Mouse (Mus musculus) granulocyte monocyte progenitor cell, adult 5-6 weeks (primary cell): Measurements from ENCODE around the gene Camk2n2. TPM values are rescaled to one million over a fixed set of nuclear protein-coding genes. Genes with fewer than 3 reads are reported as not detected.

ENCODE experiments used
- ATAC-seq: replicated peaks from 2 replicates; pipeline ENCODE4 v1.8.0; 2016; ENCODE audit warnings: mild to moderate bottlenecking, moderate TSS enrichment, inconsistent platforms; ENCODE audit not compliant: poor library complexity, severe bottlenecking
- total RNA-seq, 2 experiments: library from RNA; stranded (forward) in 1 of 2; stranded (reverse) in 1 of 2; fragments of 200-712, 200-1000 nt in 1 of 2; fragments of >200 nt in 1 of 2; fragmentation: Nextera tagmentation in 1 of 2; gene quantifications; 2 replicates each; pipeline ENCODE4 v1.2.3; 2014 to 2017

Gene Camk2n2
- total RNA-seq, 2 experiments from 2014 or later = 0.56 to 1.8 TPM

- ATAC-seq = peak; percentile 94
These were observed 9.5 kb downstream of the Camk2n2 start, which contains the start of the genes Eef1akmt4, Gm49333 and Alg3 for GRCm38 (mm10) chr16:20611357-20612227. TSS of gene Eef1akmt4 (plus strand) at chr16:20611593. TSS of gene Gm49333 (plus strand) at chr16:20611610. TSS of gene Alg3 (minus strand) at chr16:20611735.

GRCm38 (mm10) chr16:20610501-20611356 is 10.4 kb downstream of the Camk2n2 start:
- ATAC-seq = peak; percentile 79

DNA sequence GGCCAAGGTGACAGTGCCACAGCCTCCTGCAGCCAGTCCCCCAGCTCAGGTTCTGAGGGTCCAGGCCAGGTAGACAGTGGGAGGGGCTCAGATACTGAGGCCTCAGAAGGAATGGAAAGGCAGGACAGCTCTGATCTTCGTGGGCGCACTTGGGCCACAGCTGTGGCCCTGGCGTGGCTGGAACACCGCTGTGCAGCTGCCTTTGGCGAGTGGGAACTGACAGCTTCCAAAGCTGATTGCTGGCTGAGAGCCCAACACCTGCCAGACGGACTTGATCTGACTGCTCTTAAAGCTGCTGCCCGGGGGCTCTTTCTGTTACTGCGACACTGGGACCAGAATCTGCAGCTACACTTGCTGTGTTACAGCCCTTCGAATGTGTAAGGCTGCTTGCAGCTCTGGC is 16.4 kb downstream of the Camk2n2 start:
- no peak for ATAC-seq

GRCm38 (mm10) chr16:20600511-20600910 is 20.6 kb downstream of the Camk2n2 start:
- ATAC-seq = no peak

DNA sequence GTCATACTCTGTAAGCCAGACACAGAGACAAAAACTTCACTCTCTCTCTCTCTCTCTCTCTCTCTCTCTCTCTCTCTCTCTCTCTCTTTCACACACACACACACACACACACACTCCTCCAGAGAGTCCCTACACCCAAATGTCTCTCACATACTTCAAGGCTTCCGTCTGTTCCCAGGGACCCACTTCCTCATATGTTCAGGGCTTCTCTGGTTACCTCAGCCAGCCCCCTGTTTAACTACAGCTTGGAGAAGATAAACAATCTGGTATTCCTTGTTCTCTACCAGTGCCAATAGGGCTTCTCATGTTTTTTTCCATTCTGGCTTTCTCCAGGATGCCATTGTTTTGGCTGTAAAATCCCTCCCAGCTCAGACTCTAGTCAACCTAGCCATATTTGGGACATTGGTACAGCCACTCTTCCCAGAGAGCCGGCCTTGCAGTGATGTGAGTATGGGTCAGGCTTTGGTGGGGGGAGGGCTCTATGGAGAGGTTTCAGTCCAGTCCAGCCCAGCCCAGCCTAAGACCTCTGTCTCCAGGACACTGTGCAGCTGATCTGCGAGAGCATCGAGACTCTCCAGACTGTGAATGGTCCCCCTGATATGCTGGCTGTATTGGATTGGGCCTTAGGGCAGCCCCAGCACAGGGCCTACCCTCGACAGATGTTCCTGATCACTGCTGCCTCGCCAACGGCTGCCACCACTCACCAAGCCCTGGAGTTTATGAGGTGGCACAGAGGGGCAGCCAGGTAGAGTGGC is 24.2 kb downstream of the Camk2n2 start:
- ATAC-seq = no peak; the same call in 1 of the 2 replicates

DNA sequence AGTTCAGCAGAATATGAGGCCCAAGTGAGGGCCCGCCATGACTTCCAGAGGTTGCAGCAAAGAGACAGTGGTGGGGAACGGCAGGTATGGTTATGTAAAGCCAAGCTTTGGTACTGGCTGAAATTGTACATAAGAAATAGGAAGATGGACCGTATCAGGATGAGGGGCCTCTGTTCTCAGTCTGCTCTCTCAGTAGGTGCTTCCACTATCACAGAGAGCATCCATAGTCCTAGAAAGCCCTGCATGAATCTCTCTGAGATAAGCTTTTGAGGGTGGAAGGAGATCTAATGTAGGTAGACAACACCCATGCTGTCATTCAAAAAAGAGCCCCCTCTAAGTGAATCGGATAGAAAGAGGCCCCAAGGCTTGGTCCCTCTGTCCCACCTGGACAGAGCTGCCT is 25.4 kb downstream of the Camk2n2 start:
- ATAC-seq = no peak

- no peak for ATAC-seq
These were observed 25.9 kb downstream of the Camk2n2 start for GRCm38 (mm10) chr16:20595060-20595673.

GRCm38 (mm10) chr16:20591076-20591705 is 29.9 kb downstream of the Camk2n2 start:
- ATAC-seq = peak; percentile 55

DNA sequence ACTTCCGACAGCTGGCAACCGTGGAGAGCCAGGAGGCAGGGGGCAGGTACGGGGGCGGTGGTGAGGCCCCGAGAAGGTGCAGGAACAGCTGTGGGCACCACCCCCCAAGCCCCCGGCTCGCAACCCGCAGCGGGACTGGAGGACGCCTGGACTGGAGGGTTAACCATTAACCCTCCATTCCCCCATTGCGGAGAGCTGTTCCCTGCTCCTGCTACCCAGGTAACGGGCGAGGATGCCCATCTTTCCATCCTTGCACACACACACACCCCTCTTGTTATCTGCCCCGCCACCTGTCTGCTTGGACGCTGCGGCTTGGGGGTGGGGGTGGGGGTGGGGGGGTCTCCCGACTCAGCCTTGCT is 30.4 kb downstream of the Camk2n2 start:
- ATAC-seq = no peak

DNA sequence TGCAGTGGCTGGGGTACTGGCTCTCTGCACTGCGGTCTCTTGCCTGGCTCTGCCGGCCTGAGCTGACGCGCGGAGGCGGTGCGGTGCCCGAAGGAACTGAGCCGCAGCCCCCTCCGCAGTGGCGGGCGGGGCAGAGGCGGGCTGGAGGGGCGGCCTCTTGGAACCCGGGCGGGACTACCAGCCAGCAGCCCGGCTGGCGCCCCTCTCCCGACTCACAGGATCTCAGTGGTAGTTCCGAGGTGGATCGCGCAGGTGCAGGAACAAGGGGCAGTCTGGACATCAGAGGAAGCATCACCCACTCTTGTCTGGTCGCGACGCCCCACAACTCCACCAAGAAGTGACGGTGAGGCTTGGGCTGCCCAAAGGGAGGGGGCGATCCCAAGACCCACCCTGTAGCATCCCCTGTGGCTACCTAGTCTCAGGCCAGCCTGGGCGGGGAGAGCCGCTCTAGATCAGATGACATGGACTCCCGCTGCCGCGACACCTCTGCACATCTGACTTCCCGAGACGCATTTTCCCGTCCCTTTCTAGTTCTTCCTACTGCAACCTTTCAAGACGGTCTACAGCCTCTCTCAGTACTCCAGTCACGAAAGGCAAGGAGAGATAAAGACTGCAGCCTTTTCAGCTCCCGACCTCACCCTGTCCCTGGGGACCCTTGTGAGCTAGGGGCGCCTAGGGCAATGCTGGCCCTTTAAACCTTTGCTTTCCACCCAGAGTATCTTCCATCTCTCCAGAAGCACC is 31.0 kb downstream of the Camk2n2 start:
- ATAC-seq = peak; percentile 54

DNA sequence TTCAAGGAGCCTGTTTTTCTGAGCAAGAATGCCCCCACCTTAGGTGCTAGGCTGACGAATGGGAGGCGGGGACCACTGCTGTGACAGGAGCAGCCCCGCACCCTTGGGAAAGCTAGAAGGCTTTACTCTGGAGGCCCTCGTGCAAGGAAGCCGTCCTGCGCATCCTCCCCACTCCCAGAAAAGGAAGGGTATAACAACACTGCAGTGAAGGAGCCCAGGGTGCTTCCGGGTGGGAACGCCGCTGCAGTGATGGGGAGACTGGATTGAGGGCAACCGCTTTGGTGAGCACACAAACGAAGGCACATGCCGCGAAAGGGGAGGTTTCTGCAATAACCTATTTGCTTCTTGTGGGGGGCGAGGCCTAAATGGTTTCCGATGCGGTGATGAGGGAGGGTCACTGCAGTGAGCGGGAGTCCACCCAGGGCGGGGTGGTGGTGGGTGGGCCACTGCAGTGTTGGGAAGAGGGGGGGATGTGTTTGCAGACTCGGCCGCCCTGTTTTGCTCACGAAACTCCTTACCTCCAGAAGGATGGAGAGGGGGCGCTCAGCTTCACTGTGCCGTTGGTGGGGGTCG is 31.6 kb downstream of the Camk2n2 start, which contains the start of gene Vwa5b2:
Gene Vwa5b2 (plus strand): TSS at position 106 of the 573 bp plus-strand sequence.
- no peak for ATAC-seq

Other genes with a start within 250 kb of the Camk2n2 start
- 16.4 and 26.3 TPM in 2 replicates for gene Abcc5, start 194.9 kb downstream of the Camk2n2 start, total RNA-seq (2014; fragmentation: Nextera tagmentation)
- gene Abcc5, start 194.9 kb downstream of the Camk2n2 start, total RNA-seq (2017) = 10.7 and 17.9 TPM in 2 replicates
- 61.7 and 84.4 TPM in 2 replicates for gene Eif2b5, start 122.5 kb downstream of the Camk2n2 start, total RNA-seq (2014; fragmentation: Nextera tagmentation)
- 87.0 and 90.0 TPM in 2 replicates for gene Eif2b5, start 122.5 kb downstream of the Camk2n2 start, total RNA-seq (2017)
- 26.4 and 30.7 TPM in 2 replicates for gene Dvl3, start 104.3 kb downstream of the Camk2n2 start, total RNA-seq (2014; fragmentation: Nextera tagmentation)
- 2.0 and 2.3 TPM in 2 replicates for gene Dvl3, start 104.3 kb downstream of the Camk2n2 start, total RNA-seq (2017)
- 206 and 247 TPM in 2 replicates for gene Ap2m1, start 85.8 kb downstream of the Camk2n2 start, total RNA-seq (2014; fragmentation: Nextera tagmentation)
- gene Ap2m1, start 85.8 kb downstream of the Camk2n2 start, total RNA-seq (2017) = 175 and 225 TPM in 2 replicates
- gene Abcf3, start 72.7 kb downstream of the Camk2n2 start, total RNA-seq (2014; fragmentation: Nextera tagmentation) = 33.0 and 42.3 TPM in 2 replicates
- gene Abcf3, start 72.7 kb downstream of the Camk2n2 start, total RNA-seq (2017) = 55.1 and 96.9 TPM in 2 replicates
- gene Vwa5b2, start 31.8 kb downstream of the Camk2n2 start, total RNA-seq (2014; fragmentation: Nextera tagmentation) = not detected in 2 replicates
- gene Vwa5b2, start 31.8 kb downstream of the Camk2n2 start, total RNA-seq (2017) = not detected in 2 replicates
- gene Eef1akmt4, start 9.7 kb downstream of the Camk2n2 start, total RNA-seq (2014; fragmentation: Nextera tagmentation) = 34.5 and 65.8 TPM in 2 replicates
- gene Eef1akmt4, start 9.7 kb downstream of the Camk2n2 start, total RNA-seq (2017) = 12.4 and 15.5 TPM in 2 replicates
- gene Gm49333, start 9.7 kb downstream of the Camk2n2 start, total RNA-seq (2014; fragmentation: Nextera tagmentation) = not detected in 2 replicates
- not detected in 2 replicates for gene Gm49333, start 9.7 kb downstream of the Camk2n2 start, total RNA-seq (2017)
- gene Alg3, start 9.6 kb downstream of the Camk2n2 start, total RNA-seq (2014; fragmentation: Nextera tagmentation) = 39.6 and 41.2 TPM in 2 replicates
- 18.2 and 25.2 TPM in 2 replicates for gene Alg3, start 9.6 kb downstream of the Camk2n2 start, total RNA-seq (2017)
- 0.77 TPM in 1 of 2 replicates, not detected in the other for gene Ece2, start 8.5 kb upstream of the Camk2n2 start, total RNA-seq (2014; fragmentation: Nextera tagmentation)
- gene Ece2, start 8.5 kb upstream of the Camk2n2 start, total RNA-seq (2017) = 1.3 TPM in 1 of 2 replicates, not detected in the other
- 144 and 149 TPM in 2 replicates for gene Psmd2, start 30.4 kb upstream of the Camk2n2 start, total RNA-seq (2014; fragmentation: Nextera tagmentation)
- gene Psmd2, start 30.4 kb upstream of the Camk2n2 start, total RNA-seq (2017) = 215 and 220 TPM in 2 replicates
- 242 and 249 TPM in 2 replicates for gene Eif4g1, start 47.0 kb upstream of the Camk2n2 start, total RNA-seq (2014; fragmentation: Nextera tagmentation)
- 312 and 346 TPM in 2 replicates for gene Eif4g1, start 47.0 kb upstream of the Camk2n2 start, total RNA-seq (2017)
- 1.6 TPM in 1 of 2 replicates, not detected in the other for gene Fam131a, start 72.0 kb upstream of the Camk2n2 start, total RNA-seq (2014; fragmentation: Nextera tagmentation)
- gene Fam131a, start 72.0 kb upstream of the Camk2n2 start, total RNA-seq (2017) = 0.43 TPM in 1 of 2 replicates, not detected in the other
- 62.4 and 81.5 TPM in 2 replicates for gene Polr2h, start 96.4 kb upstream of the Camk2n2 start, total RNA-seq (2014; fragmentation: Nextera tagmentation)
- gene Polr2h, start 96.4 kb upstream of the Camk2n2 start, total RNA-seq (2017) = 61.8 and 91.6 TPM in 2 replicates
- 2.6 and 6.0 TPM in 2 replicates for gene Clcn2, start 96.5 kb upstream of the Camk2n2 start, total RNA-seq (2014; fragmentation: Nextera tagmentation)
- gene Clcn2, start 96.5 kb upstream of the Camk2n2 start, total RNA-seq (2017) = 1.9 and 3.8 TPM in 2 replicates
- not detected in 2 replicates for gene Chrd, start 111.8 kb upstream of the Camk2n2 start, total RNA-seq (2014; fragmentation: Nextera tagmentation)
- not detected in 2 replicates for gene Chrd, start 111.8 kb upstream of the Camk2n2 start, total RNA-seq (2017)
- not detected in 2 replicates for gene Thpo, start 113.2 kb upstream of the Camk2n2 start, total RNA-seq (2014; fragmentation: Nextera tagmentation)
- gene Thpo, start 113.2 kb upstream of the Camk2n2 start, total RNA-seq (2017) = not detected in 2 replicates